Mouse (Mus musculus): Measurements from ENCODE around the gene Pygm. TPM values are rescaled to one million over a fixed set of nuclear protein-coding genes. Genes with fewer than 3 reads are reported as not detected.

The Pygm gene
- polyA plus RNA-seq, 1 experiment from 2014 or later, result 362 TPM

GRCm38 (mm10) chr19:6425595-6425994 is 41.4 kb downstream of the Pygm start:
- Histone ChIP-seq H3K9me3 (replicated peaks; ENCODE audit: control insufficient read depth, low read length) (no peaks in the 10 kb centered on the region), H3K36me3 (ENCODE audit: control insufficient read depth, insufficient read depth) (no peaks in the 10 kb centered on the region), H3K4me1 (ENCODE audit: control insufficient read depth, insufficient read depth, low read length) (peaks cover 9% of the 10 kb centered on the region; the same call in 1 of the 2 replicates), H3K27me3 (ENCODE audit: control insufficient read depth, insufficient read depth, low read length) (peaks cover 77% of the 10 kb centered on the region), H3K4me3 (ENCODE audit: low read length) (no peak overlapping the region), H3K4me2 (ENCODE audit: low read depth, low read length) (no peak overlapping the region), H3K27ac (ENCODE audit: low read length) (no peak overlapping the region), H3K9ac (ENCODE audit: low read length) (no peak overlapping the region)
- no peak for ATAC-seq (replicated peaks; ENCODE audit: extremely low read depth, insufficient read depth, low FRiP score)
- 50% methylated on average over 5 of the region's 5 CpGs for WGBS

- Histone ChIP-seq H3K4me3 (ENCODE audit: low read length) (no peak overlapping the region), H3K4me1 (ENCODE audit: control insufficient read depth, insufficient read depth, low read length) (peaks cover 9% of the 10 kb centered on the region; the same call in 1 of the 2 replicates), H3K9me3 (replicated peaks; ENCODE audit: control insufficient read depth, low read length) (no peaks in the 10 kb centered on the region)
These were observed 42.7 kb downstream of the Pygm start for GRCm38 (mm10) chr19:6426703-6427500.

GRCm38 (mm10) chr19:6427653-6428434 is 43.6 kb downstream of the Pygm start:
- no peaks in the 10 kb centered on the region for H3K36me3 ChIP-seq (ENCODE audit: control insufficient read depth, insufficient read depth)
- no peak overlapping the region for H3K9ac ChIP-seq (ENCODE audit: low read length)
- WGBS, result 2% methylated on average over 92 of the region's 94 CpGs
- peaks cover 9% of the 10 kb centered on the region; the same call in 1 of the 2 replicates for H3K4me1 ChIP-seq (ENCODE audit: control insufficient read depth, insufficient read depth, low read length)
- H3K4me2 ChIP-seq (ENCODE audit: low read depth, low read length), result peak overlapping the region; percentile 42
- H3K27me3 ChIP-seq (ENCODE audit: control insufficient read depth, insufficient read depth, low read length), result peaks cover 79% of the 10 kb centered on the region
- 0 out of 2 replicates have a peak, but pooled peaks have one; percentile 12 for ATAC-seq (replicated peaks; ENCODE audit: extremely low read depth, insufficient read depth, low FRiP score)
- peak overlapping the region; percentile 25 for H3K4me3 ChIP-seq (ENCODE audit: low read length)
- no peak overlapping the region for H3K27ac ChIP-seq (ENCODE audit: low read length)
- no peaks in the 10 kb centered on the region for H3K9me3 ChIP-seq (replicated peaks; ENCODE audit: control insufficient read depth, low read length)

More at GRCm38 (mm10) chr19:6426703-6427500, 42.7 kb downstream of the Pygm start:
- no peaks in the 10 kb centered on the region for H3K36me3 ChIP-seq (ENCODE audit: control insufficient read depth, insufficient read depth)
- H3K27ac ChIP-seq (ENCODE audit: low read length), result no peak overlapping the region
- ATAC-seq (replicated peaks; ENCODE audit: extremely low read depth, insufficient read depth, low FRiP score), result no peak
- H3K4me2 ChIP-seq (ENCODE audit: low read depth, low read length), result no peak overlapping the region
- 23% methylated on average over 13 of the region's 13 CpGs for WGBS
- H3K9ac ChIP-seq (ENCODE audit: low read length), result no peak overlapping the region
- peaks cover 78% of the 10 kb centered on the region for H3K27me3 ChIP-seq (ENCODE audit: control insufficient read depth, insufficient read depth, low read length)

GRCm38 (mm10) chr19:6428501-6429200 is 44.5 kb downstream of the Pygm start:
- Histone ChIP-seq H3K27me3 (ENCODE audit: control insufficient read depth, insufficient read depth, low read length) (peaks cover 75% of the 10 kb centered on the region), H3K9me3 (replicated peaks; ENCODE audit: control insufficient read depth, low read length) (no peaks in the 10 kb centered on the region), H3K9ac (ENCODE audit: low read length) (no peak overlapping the region), H3K36me3 (ENCODE audit: control insufficient read depth, insufficient read depth) (no peaks in the 10 kb centered on the region), H3K4me1 (ENCODE audit: control insufficient read depth, insufficient read depth, low read length) (peaks cover 9% of the 10 kb centered on the region; the same call in 1 of the 2 replicates), H3K4me3 (ENCODE audit: low read length) (peak overlapping the region; percentile 25), H3K4me2 (ENCODE audit: low read depth, low read length) (peak overlapping the region; percentile 42), H3K27ac (ENCODE audit: low read length) (no peak overlapping the region)
- under 1% methylated on average over 60 of the region's 60 CpGs for WGBS
- ATAC-seq (replicated peaks; ENCODE audit: extremely low read depth, insufficient read depth, low FRiP score), result no peak

GRCm38 (mm10) chr19:6443016-6443415 is 58.8 kb downstream of the Pygm start:
- H3K27me3 ChIP-seq (ENCODE audit: control insufficient read depth, insufficient read depth, low read length), result peaks cover 15% of the 10 kb centered on the region
- WGBS, result 60% methylated on average over 10 of the region's 10 CpGs

GRCm38 (mm10) chr19:6445761-6446423 is 61.7 kb downstream of the Pygm start:
- no peak for ATAC-seq (replicated peaks; ENCODE audit: extremely low read depth, insufficient read depth, low FRiP score)
- H3K36me3 ChIP-seq (ENCODE audit: control insufficient read depth, insufficient read depth), result no peaks in the 10 kb centered on the region
- H3K27me3 ChIP-seq (ENCODE audit: control insufficient read depth, insufficient read depth, low read length), result peaks cover 20% of the 10 kb centered on the region
- no peak overlapping the region for H3K9ac ChIP-seq (ENCODE audit: low read length)
- H3K4me3 ChIP-seq (ENCODE audit: low read length), result no peak overlapping the region
- no peaks in the 10 kb centered on the region for H3K4me1 ChIP-seq (ENCODE audit: control insufficient read depth, insufficient read depth, low read length)
- no peak overlapping the region for H3K4me2 ChIP-seq (ENCODE audit: low read depth, low read length)
- H3K9me3 ChIP-seq (replicated peaks; ENCODE audit: control insufficient read depth, low read length), result no peaks in the 10 kb centered on the region
- H3K27ac ChIP-seq (ENCODE audit: low read length), result no peak overlapping the region
- WGBS, result 43% methylated on average over 10 of the region's 10 CpGs

More at GRCm38 (mm10) chr19:6443016-6443415, 58.8 kb downstream of the Pygm start:
- ATAC-seq (replicated peaks; ENCODE audit: extremely low read depth, insufficient read depth, low FRiP score), result no peak
- no peak overlapping the region for H3K9ac ChIP-seq (ENCODE audit: low read length)
- no peaks in the 10 kb centered on the region for H3K36me3 ChIP-seq (ENCODE audit: control insufficient read depth, insufficient read depth)
- no peaks in the 10 kb centered on the region for H3K4me1 ChIP-seq (ENCODE audit: control insufficient read depth, insufficient read depth, low read length)
- no peak overlapping the region for H3K4me3 ChIP-seq (ENCODE audit: low read length)
- H3K9me3 ChIP-seq (replicated peaks; ENCODE audit: control insufficient read depth, low read length), result no peaks in the 10 kb centered on the region
- no peak overlapping the region for H3K4me2 ChIP-seq (ENCODE audit: low read depth, low read length)
- no peak overlapping the region for H3K27ac ChIP-seq (ENCODE audit: low read length)

- H3K36me3 ChIP-seq (ENCODE audit: control insufficient read depth, insufficient read depth), result no peaks in the 10 kb centered on the region
- H3K4me3 ChIP-seq (ENCODE audit: low read length), result no peak overlapping the region
- H3K9ac ChIP-seq (ENCODE audit: low read length), result no peak overlapping the region
- ATAC-seq (replicated peaks; ENCODE audit: extremely low read depth, insufficient read depth, low FRiP score), result no peak
- H3K9me3 ChIP-seq (replicated peaks; ENCODE audit: control insufficient read depth, low read length), result no peaks in the 10 kb centered on the region
- peaks cover 20% of the 10 kb centered on the region for H3K27me3 ChIP-seq (ENCODE audit: control insufficient read depth, insufficient read depth, low read length)
- H3K4me2 ChIP-seq (ENCODE audit: low read depth, low read length), result no peak overlapping the region
- no peaks in the 10 kb centered on the region for H3K4me1 ChIP-seq (ENCODE audit: control insufficient read depth, insufficient read depth, low read length)
- 50% methylated on average over 7 of the region's 7 CpGs for WGBS
- H3K27ac ChIP-seq (ENCODE audit: low read length), result no peak overlapping the region
These were observed 62.7 kb downstream of the Pygm start for GRCm38 (mm10) chr19:6446736-6447437.
